Mouse (Mus musculus) liver, embryonic 16.5 days (tissue): ENCODE data around the gene Cul9. TPM values are rescaled to one million over a fixed set of nuclear protein-coding genes. Genes with fewer than 3 reads are reported as not detected.

Experiments used
- ATAC-seq: fragments of 200-750 bp; cut with Nextera tagmentation; 2 replicates; pipeline ENCODE4 v1.8.0; 2017; ENCODE audit warnings: low read depth, mild to moderate bottlenecking, moderate number of reproducible peaks, moderate library complexity
- H3K27ac ChIP-seq: fragments of 300-500 bp; sonication (generic); 2 replicates; pipeline ENCODE4 v1.5.1; 2014; ENCODE audit warnings: mild to moderate bottlenecking, low read length
- H3K27me3 ChIP-seq: fragments of 300-500 bp; sonication (generic); 2 replicates; pipeline ENCODE4 v1.6.1; 2014; ENCODE audit warnings: low read depth, low read length, mixed read lengths; ENCODE audit not compliant: control insufficient read depth, insufficient read depth
- H3K36me3 ChIP-seq: fragments of 300-500 bp; sonication (generic); 2 replicates; pipeline ENCODE4 v1.6.1; 2014; ENCODE audit warnings: mild to moderate bottlenecking; ENCODE audit not compliant: control insufficient read depth, insufficient read depth
- H3K4me1 ChIP-seq: fragments of 300-500 bp; sonication (generic); 2 replicates; pipeline ENCODE4 v1.6.1; 2014; ENCODE audit warnings: low read depth, low read length, mixed read lengths; ENCODE audit not compliant: control insufficient read depth
- H3K4me2 ChIP-seq: fragments of 300-500 bp; sonication (generic); 2 replicates; pipeline ENCODE4 v1.6.1; 2014; ENCODE audit warnings: low read depth, low read length, mixed read lengths
- H3K4me3 ChIP-seq: fragments of 300-500 bp; sonication (generic); 2 replicates; pipeline ENCODE4 v1.5.1; 2014; ENCODE audit warnings: low read depth, mild to moderate bottlenecking, low read length
- H3K9ac ChIP-seq: fragments of 300-500 bp; sonication (generic); 2 replicates; pipeline ENCODE4 v1.6.1; 2014; ENCODE audit warnings: low read depth, low read length
- H3K9me3 ChIP-seq: fragments of 300-500 bp; sonication (generic); replicated peaks from 2 replicates; pipeline ENCODE4 v1.6.1; 2016; ENCODE audit warnings: low read length; ENCODE audit not compliant: control insufficient read depth
- WGBS: fragments of 180-500 bp; shearing (Covaris S2); extraction: QIAGEN DNeasy Blood & Tissue Kit; methylation state at CpG from one replicate; pipeline ENCODE4 v1.1.7; 2014; ENCODE audit not compliant: insufficient replicate concordance; 5-methylcytosine and 5-hydroxymethylcytosine counted together
- polyA plus RNA-seq: library from polyadenylated mRNA; unstranded; fragments of >200 nt; fragmentation: Nextera tagmentation; extraction: Ambion mirVana; gene quantifications from 2 replicates; pipeline ENCODE4 v1.2.1, GENCODE M21; 2015

Cul9 gene
- polyA plus RNA-seq, 1 experiment from 2014 or later, result 0.60 TPM

GRCm38 (mm10) chr17:46525065-46525464 is 21.1 kb downstream of the Cul9 start:
- Histone ChIP-seq H3K36me3 (no peaks in the 10 kb centered on the region), H3K9me3 (no peaks in the 10 kb centered on the region), H3K27me3 (peaks cover 7% of the 10 kb centered on the region; the same call in 1 of the 2 replicates), H3K27ac (no peak overlapping the region), H3K4me2 (no peak overlapping the region), H3K9ac (no peak overlapping the region), H3K4me3 (no peak overlapping the region), H3K4me1 (no peaks in the 10 kb centered on the region)
- no peak for ATAC-seq
- 64% methylated on average over 10 of the region's 10 CpGs for WGBS

- Histone ChIP-seq H3K4me2 (no peak overlapping the region), H3K27me3 (peaks cover 12% of the 10 kb centered on the region; the same call in 1 of the 2 replicates), H3K4me1 (no peaks in the 10 kb centered on the region), H3K27ac (no peak overlapping the region), H3K9ac (no peak overlapping the region), H3K9me3 (no peaks in the 10 kb centered on the region), H3K4me3 (no peak overlapping the region), H3K36me3 (no peaks in the 10 kb centered on the region)
- 46% methylated on average over 24 of the region's 24 CpGs for WGBS
- no peak for ATAC-seq
These were observed 24.1 kb downstream of the Cul9 start for GRCm38 (mm10) chr17:46521963-46522668.

GRCm38 (mm10) chr17:46521174-46521573 is 25.0 kb downstream of the Cul9 start:
- H3K4me3 ChIP-seq, result 0 out of 2 replicates have a peak overlapping the region, but pooled peaks have one; percentile 11
- no peaks in the 10 kb centered on the region for H3K4me1 ChIP-seq
- H3K9ac ChIP-seq, result no peak overlapping the region
- H3K36me3 ChIP-seq, result no peaks in the 10 kb centered on the region
- ATAC-seq, result no peak
- H3K27ac ChIP-seq, result no peak overlapping the region
- H3K4me2 ChIP-seq, result peak overlapping the region; percentile 15; the same call in 1 of the 2 replicates
- H3K27me3 ChIP-seq, result peaks cover 12% of the 10 kb centered on the region; the same call in 1 of the 2 replicates
- 63% methylated on average over 9 of the region's 9 CpGs for WGBS
- no peaks in the 10 kb centered on the region for H3K9me3 ChIP-seq

- 18% methylated on average over 25 of the region's 25 CpGs for WGBS
- H3K4me2 ChIP-seq, result peak overlapping the region; percentile 15; the same call in 1 of the 2 replicates
- no peak for ATAC-seq
- H3K9me3 ChIP-seq, result no peaks in the 10 kb centered on the region
- peaks cover 12% of the 10 kb centered on the region; the same call in 1 of the 2 replicates for H3K27me3 ChIP-seq
- H3K27ac ChIP-seq, result no peak overlapping the region
- no peaks in the 10 kb centered on the region for H3K36me3 ChIP-seq
- H3K9ac ChIP-seq, result no peak overlapping the region
- H3K4me3 ChIP-seq, result 0 out of 2 replicates have a peak overlapping the region, but pooled peaks have one; percentile 11
- no peaks in the 10 kb centered on the region for H3K4me1 ChIP-seq
These were observed 25.7 kb downstream of the Cul9 start for GRCm38 (mm10) chr17:46520385-46520979.

DNA sequence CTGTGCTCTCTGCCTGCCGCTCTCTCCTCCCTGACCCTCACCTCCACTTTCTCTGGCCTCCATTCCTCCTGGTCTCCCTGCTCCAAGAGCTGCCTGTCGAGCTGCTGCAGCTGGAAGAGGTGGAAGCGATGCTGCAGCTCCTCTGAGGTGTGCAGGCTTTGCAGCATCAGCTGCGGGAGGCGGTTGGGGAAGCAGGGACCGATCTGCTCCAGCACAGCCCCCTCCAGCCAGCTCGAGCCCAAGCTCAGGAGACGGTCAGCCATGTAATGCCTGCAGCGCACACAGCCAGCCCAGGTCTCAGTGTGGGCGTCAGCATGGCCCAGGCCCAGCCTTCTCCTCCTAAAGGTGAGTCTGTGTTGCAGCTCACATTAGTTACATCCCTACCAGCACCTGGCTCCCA is 26.2 kb downstream of the Cul9 start:
- Histone ChIP-seq H3K4me3 (no peak overlapping the region), H3K4me2 (no peak overlapping the region), H3K9me3 (no peaks in the 10 kb centered on the region), H3K4me1 (no peaks in the 10 kb centered on the region), H3K9ac (no peak overlapping the region), H3K27me3 (peaks cover 12% of the 10 kb centered on the region; the same call in 1 of the 2 replicates), H3K36me3 (no peaks in the 10 kb centered on the region), H3K27ac (no peak overlapping the region)
- no peak for ATAC-seq
- WGBS, result 51% methylated on average over 10 of the region's 10 CpGs

DNA sequence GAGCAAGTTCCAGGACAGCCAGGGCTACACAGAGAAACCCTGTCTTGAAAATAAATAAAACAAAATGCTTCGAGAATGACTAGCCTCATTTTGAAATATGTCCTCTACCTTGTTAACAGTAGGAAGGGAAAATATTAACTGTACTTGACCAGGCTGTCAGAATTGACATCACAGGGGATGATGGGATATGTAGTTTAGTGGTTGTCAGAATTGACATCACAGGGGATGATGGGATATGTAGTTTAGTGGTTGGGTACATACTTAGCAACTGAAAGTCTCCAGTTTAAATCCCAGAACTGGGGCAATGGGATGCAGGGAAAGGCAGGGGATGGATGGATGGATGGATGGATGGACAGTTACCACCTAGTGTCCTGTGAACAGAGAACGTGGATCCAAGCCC is 32.9 kb downstream of the Cul9 start:
- Histone ChIP-seq H3K9me3 (no peaks in the 10 kb centered on the region), H3K4me2 (no peak overlapping the region), H3K27ac (no peak overlapping the region), H3K27me3 (no peaks in the 10 kb centered on the region), H3K4me3 (no peak overlapping the region), H3K4me1 (no peaks in the 10 kb centered on the region), H3K9ac (no peak overlapping the region), H3K36me3 (no peaks in the 10 kb centered on the region)
- WGBS, result 39% methylated on average over 2 of the region's 2 CpGs
- no peak for ATAC-seq

DNA sequence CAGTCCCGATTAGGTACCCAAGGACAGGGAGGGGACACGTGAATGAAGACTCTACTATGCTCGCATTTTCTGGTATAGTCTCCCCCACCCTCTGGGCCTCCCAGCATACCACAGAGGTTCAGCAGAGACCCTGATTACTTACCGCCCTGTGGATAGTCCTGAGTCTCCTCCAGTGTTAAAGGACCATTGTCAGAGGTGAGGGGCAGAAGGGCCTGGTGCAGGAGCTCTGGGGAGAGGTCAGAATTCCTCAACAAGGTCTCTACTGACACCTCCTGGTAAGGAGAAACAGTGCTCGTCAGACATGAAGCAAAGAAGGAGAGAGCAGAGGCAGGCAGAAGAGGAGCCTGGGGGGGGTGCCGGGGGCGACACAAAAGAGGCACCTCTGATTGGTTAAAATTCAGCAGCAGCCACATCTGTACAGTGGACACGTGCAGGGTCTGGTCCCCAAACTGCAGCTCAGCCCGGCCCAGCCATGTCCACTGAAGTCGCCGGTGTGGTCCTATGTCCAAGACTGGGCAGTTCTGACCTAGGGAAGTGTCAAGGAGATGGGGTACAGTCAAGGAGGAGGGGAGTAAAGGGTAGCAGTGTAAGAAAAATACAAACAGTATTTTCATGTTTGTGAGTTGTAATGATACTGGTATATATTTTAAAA is 35.0 kb downstream of the Cul9 start:
- H3K4me2 ChIP-seq, result no peak overlapping the region
- H3K9ac ChIP-seq, result no peak overlapping the region
- WGBS, result 51% methylated on average over 11 of the region's 11 CpGs
- H3K36me3 ChIP-seq, result no peaks in the 10 kb centered on the region
- H3K9me3 ChIP-seq, result no peaks in the 10 kb centered on the region
- no peaks in the 10 kb centered on the region for H3K4me1 ChIP-seq
- ATAC-seq, result no peak
- H3K27ac ChIP-seq, result no peak overlapping the region
- H3K4me3 ChIP-seq, result no peak overlapping the region
- H3K27me3 ChIP-seq, result no peaks in the 10 kb centered on the region

DNA sequence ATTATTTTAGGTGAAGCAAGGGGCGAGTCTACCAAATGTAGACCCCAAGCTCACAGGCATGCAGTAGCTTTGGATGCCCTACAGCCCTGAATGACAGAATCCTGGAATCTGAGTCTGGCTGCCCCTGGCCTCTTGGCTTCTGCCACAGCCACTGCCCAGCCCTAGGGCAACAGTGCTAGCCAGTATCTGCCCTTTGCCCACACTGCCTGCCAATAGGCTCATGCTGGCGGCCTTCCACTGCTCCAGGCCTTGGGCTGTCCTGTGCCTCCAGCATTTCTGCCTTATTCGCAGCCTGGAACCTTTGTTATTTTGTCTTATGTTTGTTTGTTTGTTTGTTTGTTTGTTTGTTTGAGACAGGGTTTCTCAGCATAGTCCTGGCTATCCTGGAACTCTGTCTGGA is 40.6 kb downstream of the Cul9 start:
- no peaks in the 10 kb centered on the region for H3K4me1 ChIP-seq
- no peaks in the 10 kb centered on the region for H3K9me3 ChIP-seq
- H3K36me3 ChIP-seq, result no peaks in the 10 kb centered on the region
- WGBS, result 66% methylated on average over 3 of the region's 3 CpGs
- H3K27ac ChIP-seq, result no peak overlapping the region
- H3K27me3 ChIP-seq, result no peaks in the 10 kb centered on the region
- no peak overlapping the region for H3K4me3 ChIP-seq
- no peak for ATAC-seq
- H3K9ac ChIP-seq, result no peak overlapping the region
- no peak overlapping the region for H3K4me2 ChIP-seq
